Mouse (Mus musculus): ENCODE measurements around the gene Hectd1. TPM values are rescaled to one million over a fixed set of nuclear protein-coding genes. Genes with fewer than 3 reads are reported as not detected.

Hectd1 gene
- polyA plus RNA-seq, 1 experiment from 2014 or later = 51.6 TPM

DNA sequence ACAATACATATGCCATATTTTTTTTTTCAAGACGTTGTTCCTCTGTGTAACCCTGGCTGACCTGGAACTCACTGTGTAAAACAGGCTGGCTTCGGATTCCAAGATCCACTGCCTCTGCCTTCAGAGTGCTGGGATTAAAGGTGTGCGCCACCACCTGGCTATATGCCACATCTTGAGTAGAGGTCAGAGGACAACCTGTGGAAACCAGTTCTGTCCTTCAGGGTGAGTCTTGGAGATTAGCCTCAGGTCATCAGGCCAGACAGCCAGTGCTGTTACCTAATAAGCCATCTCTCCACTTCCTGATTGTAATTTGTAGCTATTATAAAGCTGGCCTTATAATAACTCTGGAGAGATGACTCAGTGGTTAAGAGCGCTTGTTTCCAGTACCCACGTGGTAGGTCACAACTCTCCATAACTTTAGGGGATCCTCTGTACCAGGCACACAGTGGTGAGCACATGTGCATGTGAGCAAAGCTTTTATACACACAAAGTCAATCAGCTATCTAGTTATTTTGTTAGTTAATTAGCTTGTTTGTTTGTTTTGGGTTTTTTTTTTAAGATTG lies 122.6 kb downstream of the Hectd1 start:
- H3K4me3 ChIP-seq (ENCODE audit: low read length) = no peak overlapping the region
- H3K27me3 ChIP-seq (ENCODE audit: control insufficient read depth, insufficient read depth, low read length) = no peaks in the 10 kb centered on the region
- no peak overlapping the region for H3K9ac ChIP-seq (ENCODE audit: low read depth, low read length)
- H3K4me2 ChIP-seq (replicated peaks; ENCODE audit: low read depth, low read length) = no peak overlapping the region
- ATAC-seq (ENCODE audit: low FRiP score, low TSS enrichment) = no peak
- H3K9me3 ChIP-seq (ENCODE audit: control insufficient read depth, low read length) = no peaks in the 10 kb centered on the region; the same call in 1 of the 2 replicates
- H3K36me3 ChIP-seq (ENCODE audit: control insufficient read depth, insufficient read depth, low read length) = no peaks in the 10 kb centered on the region
- WGBS = 84% methylated on average over 5 of the region's 5 CpGs
- 0 out of 2 replicates have a peak, but pooled peaks cover 8% of the 10 kb centered on the region for H3K4me1 ChIP-seq (ENCODE audit: control insufficient read depth, insufficient read depth, low read length)
- no peak overlapping the region for H3K27ac ChIP-seq (ENCODE audit: low read depth, low read length)

GRCm38 (mm10) chr12:51705778-51706177 lies 123.6 kb downstream of the Hectd1 start:
- Histone ChIP-seq H3K4me1 (ENCODE audit: control insufficient read depth, insufficient read depth, low read length) (0 out of 2 replicates have a peak, but pooled peaks cover 8% of the 10 kb centered on the region), H3K4me2 (replicated peaks; ENCODE audit: low read depth, low read length) (no peak overlapping the region), H3K4me3 (ENCODE audit: low read length) (no peak overlapping the region), H3K9ac (ENCODE audit: low read depth, low read length) (no peak overlapping the region), H3K36me3 (ENCODE audit: control insufficient read depth, insufficient read depth, low read length) (no peaks in the 10 kb centered on the region), H3K9me3 (ENCODE audit: control insufficient read depth, low read length) (no peaks in the 10 kb centered on the region; the same call in 1 of the 2 replicates), H3K27me3 (ENCODE audit: control insufficient read depth, insufficient read depth, low read length) (no peaks in the 10 kb centered on the region), H3K27ac (ENCODE audit: low read depth, low read length) (no peak overlapping the region)
- no peak for ATAC-seq (ENCODE audit: low FRiP score, low TSS enrichment)
- 76% methylated on average over 12 of the region's 12 CpGs for WGBS

DNA sequence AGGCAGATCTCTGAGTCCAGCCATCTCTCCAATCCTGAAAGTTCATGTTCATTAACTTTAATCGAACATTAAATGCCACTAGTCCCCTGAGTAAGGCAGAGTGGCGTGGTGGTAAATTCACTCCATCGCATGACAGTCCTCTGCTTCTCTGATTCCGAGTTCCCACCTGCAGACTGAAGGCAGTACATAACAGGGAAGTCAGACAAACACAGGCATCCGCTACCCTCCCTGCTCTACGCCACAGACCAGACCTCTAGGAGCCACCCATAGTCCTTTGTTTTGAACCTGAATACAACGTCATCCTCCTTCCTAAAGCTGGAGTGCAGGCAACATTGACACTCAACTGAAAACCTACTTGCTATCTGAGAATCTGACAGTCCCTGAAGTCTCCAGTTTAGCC lies 124.8 kb downstream of the Hectd1 start:
- Histone ChIP-seq H3K4me1 (ENCODE audit: control insufficient read depth, insufficient read depth, low read length) (0 out of 2 replicates have a peak, but pooled peaks cover 8% of the 10 kb centered on the region), H3K27ac (ENCODE audit: low read depth, low read length) (no peak overlapping the region), H3K9ac (ENCODE audit: low read depth, low read length) (no peak overlapping the region), H3K27me3 (ENCODE audit: control insufficient read depth, insufficient read depth, low read length) (no peaks in the 10 kb centered on the region), H3K4me3 (ENCODE audit: low read length) (no peak overlapping the region), H3K9me3 (ENCODE audit: control insufficient read depth, low read length) (no peaks in the 10 kb centered on the region; the same call in 1 of the 2 replicates), H3K4me2 (replicated peaks; ENCODE audit: low read depth, low read length) (no peak overlapping the region), H3K36me3 (ENCODE audit: control insufficient read depth, insufficient read depth, low read length) (no peaks in the 10 kb centered on the region)
- WGBS = 68% methylated on average over 7 of the region's 7 CpGs
- no peak for ATAC-seq (ENCODE audit: low FRiP score, low TSS enrichment)

GRCm38 (mm10) chr12:51703859-51704258 lies 125.5 kb downstream of the Hectd1 start:
- H3K9me3 ChIP-seq (ENCODE audit: control insufficient read depth, low read length) = no peaks in the 10 kb centered on the region; the same call in 1 of the 2 replicates
- H3K36me3 ChIP-seq (ENCODE audit: control insufficient read depth, insufficient read depth, low read length) = no peaks in the 10 kb centered on the region
- WGBS = 25% methylated on average over 1 of the region's 1 CpGs
- H3K4me2 ChIP-seq (replicated peaks; ENCODE audit: low read depth, low read length) = no peak overlapping the region
- no peaks in the 10 kb centered on the region for H3K27me3 ChIP-seq (ENCODE audit: control insufficient read depth, insufficient read depth, low read length)
- H3K4me1 ChIP-seq (ENCODE audit: control insufficient read depth, insufficient read depth, low read length) = 0 out of 2 replicates have a peak, but pooled peaks cover 8% of the 10 kb centered on the region
- H3K27ac ChIP-seq (ENCODE audit: low read depth, low read length) = no peak overlapping the region
- H3K9ac ChIP-seq (ENCODE audit: low read depth, low read length) = no peak overlapping the region
- peak; percentile 78 for ATAC-seq (ENCODE audit: low FRiP score, low TSS enrichment)
- no peak overlapping the region for H3K4me3 ChIP-seq (ENCODE audit: low read length)

DNA sequence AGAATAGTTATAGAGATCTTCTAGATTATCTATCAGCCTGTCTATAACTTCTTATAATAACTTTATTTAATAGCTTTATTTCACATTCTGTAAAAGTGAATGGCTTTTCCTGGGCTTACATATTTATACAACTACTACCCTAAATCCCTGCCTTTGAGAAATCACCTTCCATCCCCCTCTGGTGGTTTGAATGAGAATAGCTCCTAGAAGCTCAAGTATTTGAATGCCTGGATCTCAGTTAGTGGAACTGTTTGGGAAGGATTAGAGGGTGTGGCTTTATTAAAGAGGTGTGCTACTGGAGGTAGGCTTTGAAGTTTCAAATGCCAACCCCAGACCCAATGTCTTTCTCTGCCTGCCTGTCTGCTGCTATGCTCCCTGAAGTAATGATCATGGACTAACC lies 127.6 kb downstream of the Hectd1 start:
- Histone ChIP-seq H3K4me2 (replicated peaks; ENCODE audit: low read depth, low read length) (no peak overlapping the region), H3K27ac (ENCODE audit: low read depth, low read length) (no peak overlapping the region), H3K4me1 (ENCODE audit: control insufficient read depth, insufficient read depth, low read length) (0 out of 2 replicates have a peak, but pooled peaks cover 8% of the 10 kb centered on the region), H3K9me3 (ENCODE audit: control insufficient read depth, low read length) (no peaks in the 10 kb centered on the region; the same call in 1 of the 2 replicates), H3K9ac (ENCODE audit: low read depth, low read length) (no peak overlapping the region), H3K4me3 (ENCODE audit: low read length) (no peak overlapping the region), H3K27me3 (ENCODE audit: control insufficient read depth, insufficient read depth, low read length) (no peaks in the 10 kb centered on the region), H3K36me3 (ENCODE audit: control insufficient read depth, insufficient read depth, low read length) (no peaks in the 10 kb centered on the region)
- no peak for ATAC-seq (ENCODE audit: low FRiP score, low TSS enrichment)

GRCm38 (mm10) chr12:51699623-51700393 lies 129.5 kb downstream of the Hectd1 start:
- Histone ChIP-seq H3K4me2 (replicated peaks; ENCODE audit: low read depth, low read length) (no peak overlapping the region), H3K27me3 (ENCODE audit: control insufficient read depth, insufficient read depth, low read length) (no peaks in the 10 kb centered on the region), H3K4me3 (ENCODE audit: low read length) (no peak overlapping the region), H3K27ac (ENCODE audit: low read depth, low read length) (no peak overlapping the region), H3K36me3 (ENCODE audit: control insufficient read depth, insufficient read depth, low read length) (no peaks in the 10 kb centered on the region), H3K9me3 (ENCODE audit: control insufficient read depth, low read length) (no peaks in the 10 kb centered on the region; the same call in 1 of the 2 replicates), H3K4me1 (ENCODE audit: control insufficient read depth, insufficient read depth, low read length) (0 out of 2 replicates have a peak, but pooled peaks cover 8% of the 10 kb centered on the region), H3K9ac (ENCODE audit: low read depth, low read length) (no peak overlapping the region)
- ATAC-seq (ENCODE audit: low FRiP score, low TSS enrichment) = 0 out of 2 replicates have a peak, but pooled peaks have one; percentile 36
- WGBS = 55% methylated on average over 8 of the region's 8 CpGs

DNA sequence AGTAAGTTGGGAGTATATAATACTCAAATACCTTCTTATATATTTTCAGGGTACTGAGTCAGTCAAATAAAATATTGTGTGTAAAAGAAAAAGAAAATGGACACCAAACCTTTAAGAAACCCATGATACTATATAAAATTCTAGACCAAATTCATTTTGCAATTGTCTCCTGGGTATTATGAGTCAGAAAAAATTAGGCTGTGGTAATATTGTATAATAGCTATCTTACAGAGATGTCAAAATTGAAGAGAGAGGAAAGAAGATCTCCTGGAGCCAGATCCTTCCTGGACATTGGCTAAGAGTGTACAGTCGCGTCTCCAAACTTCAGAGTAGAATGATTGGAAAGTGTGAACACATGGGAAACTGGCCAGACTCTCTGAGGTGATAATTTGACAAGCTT lies 133.2 kb downstream of the Hectd1 start:
- H3K9ac ChIP-seq (ENCODE audit: low read depth, low read length) = no peak overlapping the region
- H3K36me3 ChIP-seq (ENCODE audit: control insufficient read depth, insufficient read depth, low read length) = no peaks in the 10 kb centered on the region
- no peak overlapping the region for H3K4me3 ChIP-seq (ENCODE audit: low read length)
- no peaks in the 10 kb centered on the region for H3K27me3 ChIP-seq (ENCODE audit: control insufficient read depth, insufficient read depth, low read length)
- no peak overlapping the region for H3K27ac ChIP-seq (ENCODE audit: low read depth, low read length)
- WGBS = 94% methylated on average over 2 of the region's 2 CpGs
- H3K9me3 ChIP-seq (ENCODE audit: control insufficient read depth, low read length) = no peaks in the 10 kb centered on the region
- 0 out of 2 replicates have a peak, but pooled peaks cover 5% of the 10 kb centered on the region for H3K4me1 ChIP-seq (ENCODE audit: control insufficient read depth, insufficient read depth, low read length)
- ATAC-seq (ENCODE audit: low FRiP score, low TSS enrichment) = no peak
- H3K4me2 ChIP-seq (replicated peaks; ENCODE audit: low read depth, low read length) = no peak overlapping the region

- no peak overlapping the region for H3K4me2 ChIP-seq (replicated peaks; ENCODE audit: low read depth, low read length)
- no peaks in the 10 kb centered on the region for H3K9me3 ChIP-seq (ENCODE audit: control insufficient read depth, low read length)
- no peak overlapping the region for H3K4me3 ChIP-seq (ENCODE audit: low read length)
- peaks cover 5% of the 10 kb centered on the region; the same call in 1 of the 2 replicates for H3K4me1 ChIP-seq (ENCODE audit: control insufficient read depth, insufficient read depth, low read length)
- H3K9ac ChIP-seq (ENCODE audit: low read depth, low read length) = no peak overlapping the region
- ATAC-seq (ENCODE audit: low FRiP score, low TSS enrichment) = no peak
- 83% methylated on average over 1 of the region's 1 CpGs for WGBS
- no peaks in the 10 kb centered on the region for H3K27me3 ChIP-seq (ENCODE audit: control insufficient read depth, insufficient read depth, low read length)
- no peak overlapping the region for H3K27ac ChIP-seq (ENCODE audit: low read depth, low read length)
- no peaks in the 10 kb centered on the region for H3K36me3 ChIP-seq (ENCODE audit: control insufficient read depth, insufficient read depth, low read length)
Measured at GRCm38 (mm10) chr12:51694966-51695365, 134.4 kb downstream of the Hectd1 start.

- H3K9me3 ChIP-seq (ENCODE audit: control insufficient read depth, low read length) = no peaks in the 10 kb centered on the region
- H3K27ac ChIP-seq (ENCODE audit: low read depth, low read length) = no peak overlapping the region
- H3K4me3 ChIP-seq (ENCODE audit: low read length) = no peak overlapping the region
- no peak overlapping the region for H3K4me2 ChIP-seq (replicated peaks; ENCODE audit: low read depth, low read length)
- no peaks in the 10 kb centered on the region for H3K36me3 ChIP-seq (ENCODE audit: control insufficient read depth, insufficient read depth, low read length)
- H3K27me3 ChIP-seq (ENCODE audit: control insufficient read depth, insufficient read depth, low read length) = no peaks in the 10 kb centered on the region
- ATAC-seq (ENCODE audit: low FRiP score, low TSS enrichment) = no peak
- no peak overlapping the region for H3K9ac ChIP-seq (ENCODE audit: low read depth, low read length)
- H3K4me1 ChIP-seq (ENCODE audit: control insufficient read depth, insufficient read depth, low read length) = peaks cover 11% of the 10 kb centered on the region
Measured at GRCm38 (mm10) chr12:51694096-51694495, 135.2 kb downstream of the Hectd1 start.
